Mouse (Mus musculus) granulocyte monocyte progenitor cell, adult 5-6 weeks (primary cell): ENCODE results near the gene Trpm8. TPM values are rescaled to one million over a fixed set of nuclear protein-coding genes. Genes with fewer than 3 reads are reported as not detected.

ENCODE experiments used
- ATAC-seq: replicated peaks from 2 replicates; pipeline ENCODE4 v1.8.0; 2016; ENCODE audit warnings: mild to moderate bottlenecking, moderate TSS enrichment, inconsistent platforms; ENCODE audit not compliant: poor library complexity, severe bottlenecking
- total RNA-seq, 2 experiments: library from RNA; stranded (forward) in 1 of 2; stranded (reverse) in 1 of 2; fragments of 200-712, 200-1000 nt in 1 of 2; fragments of >200 nt in 1 of 2; fragmentation: Nextera tagmentation in 1 of 2; gene quantifications; 2 replicates each; pipeline ENCODE4 v1.2.3; 2014 to 2017

Trpm8 gene
- total RNA-seq, 2 experiments from 2014 or later = not detected

DNA sequence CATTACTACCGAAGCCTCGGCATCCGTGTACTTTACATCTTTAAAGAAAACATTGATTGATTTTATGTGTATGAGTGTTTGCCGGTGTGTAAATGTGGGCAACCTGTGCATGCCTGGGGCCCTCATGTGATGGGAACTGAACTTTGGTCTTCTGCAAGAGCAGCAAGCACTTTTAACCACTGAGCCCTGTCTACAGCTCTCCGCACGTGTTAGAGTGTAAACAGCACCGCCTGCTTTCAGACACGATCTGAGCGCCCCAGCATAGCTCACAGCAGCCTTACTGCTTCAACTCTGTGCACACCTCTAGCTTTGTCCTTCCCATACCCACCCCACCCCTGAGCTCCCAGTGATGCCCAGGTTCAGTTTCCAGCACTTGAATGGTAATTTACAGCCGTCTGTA lies 144.6 kb downstream of the Trpm8 start:
- ATAC-seq = no peak

DNA sequence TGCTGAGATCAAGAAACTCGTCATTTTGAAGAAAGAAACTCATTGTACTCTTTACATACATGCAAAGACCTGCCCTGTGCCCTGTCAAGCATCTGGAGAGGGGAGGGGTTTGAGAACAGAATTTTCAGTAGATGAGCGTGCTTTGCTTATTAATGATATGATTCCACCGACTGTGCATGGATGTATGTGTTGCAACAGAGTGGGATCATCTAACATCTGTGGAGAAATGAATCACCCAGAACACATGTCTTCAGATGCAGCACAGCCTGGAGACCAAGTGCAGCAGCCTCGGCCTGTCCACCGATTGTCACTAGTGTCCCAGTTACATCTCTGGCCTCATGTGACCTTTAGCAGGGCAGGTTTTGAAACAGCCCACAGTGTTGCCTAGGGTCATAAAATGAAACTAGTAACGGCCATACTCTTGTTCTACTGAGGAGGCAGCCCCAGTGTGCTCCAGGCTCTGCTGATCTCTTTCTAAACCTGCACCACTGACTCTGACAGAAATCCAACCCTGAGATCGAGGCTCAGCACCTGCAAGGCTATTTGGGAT lies 145.5 kb downstream of the Trpm8 start:
- no peak for ATAC-seq

DNA sequence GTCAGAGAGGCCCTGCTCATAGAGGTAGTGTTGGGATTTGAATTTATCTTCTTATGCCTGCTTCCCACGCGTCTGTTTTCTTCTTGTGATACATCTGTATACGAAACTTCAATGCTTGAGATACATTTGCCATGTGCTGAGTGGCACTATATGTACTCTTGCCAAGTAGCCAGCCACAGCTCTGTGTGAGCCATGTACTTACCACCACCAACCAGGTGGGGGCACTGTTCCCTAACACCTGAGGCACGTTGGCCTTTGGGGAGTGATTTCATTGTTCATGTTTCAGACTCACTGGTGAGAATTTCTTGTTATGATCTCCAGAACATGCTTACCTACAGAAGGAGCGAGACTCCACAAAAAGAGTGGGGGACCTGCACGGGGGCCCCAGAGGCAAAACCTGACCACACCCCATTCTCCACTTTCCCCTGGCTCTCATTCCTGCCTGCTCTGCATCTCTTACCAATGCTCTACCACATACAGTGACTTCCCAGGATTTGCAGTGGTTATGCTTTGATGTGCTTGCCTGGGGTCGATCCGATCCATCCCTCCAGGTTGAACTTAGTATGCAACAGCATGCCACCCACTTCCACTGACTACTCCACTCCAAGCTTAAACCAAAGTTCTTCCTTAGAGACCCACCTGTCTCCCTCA lies 147.3 kb downstream of the Trpm8 start:
- ATAC-seq = peak; percentile 86

DNA sequence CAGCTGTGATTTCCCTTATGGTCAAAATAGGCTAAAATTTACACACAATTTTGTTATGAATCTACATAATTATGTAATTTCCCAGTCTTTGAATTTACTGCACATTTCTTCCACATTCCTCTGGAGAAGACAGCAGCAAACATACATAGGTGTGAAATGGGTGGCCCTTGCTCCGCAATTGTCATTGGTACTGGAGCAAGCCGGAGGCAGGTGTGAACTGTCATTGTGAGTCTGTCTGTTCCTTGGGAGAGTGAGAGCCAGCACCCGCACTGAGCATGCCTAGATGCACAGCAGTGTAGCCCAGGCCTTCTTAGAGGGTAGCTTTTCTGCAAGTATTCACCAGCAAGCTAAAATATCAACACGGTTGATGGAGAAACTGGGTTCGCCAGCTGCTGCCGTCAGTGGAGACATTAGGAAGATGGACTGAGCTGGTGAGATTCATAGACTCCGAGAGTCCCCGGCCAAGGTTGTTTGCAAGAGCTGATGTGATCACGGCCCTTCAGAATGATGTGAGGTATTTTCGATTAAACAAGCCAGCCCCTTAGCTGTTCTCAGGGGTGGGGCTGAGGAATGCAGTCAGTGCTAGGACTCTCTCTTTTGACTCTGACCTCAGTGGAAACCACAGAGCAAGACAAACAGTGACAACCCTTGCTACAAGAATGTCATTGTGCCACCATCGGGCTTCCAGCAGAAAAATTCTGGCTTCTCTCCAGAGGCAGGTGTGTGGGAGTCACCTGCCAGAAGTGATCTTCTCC lies 150.7 kb downstream of the Trpm8 start:
- ATAC-seq = no peak

DNA sequence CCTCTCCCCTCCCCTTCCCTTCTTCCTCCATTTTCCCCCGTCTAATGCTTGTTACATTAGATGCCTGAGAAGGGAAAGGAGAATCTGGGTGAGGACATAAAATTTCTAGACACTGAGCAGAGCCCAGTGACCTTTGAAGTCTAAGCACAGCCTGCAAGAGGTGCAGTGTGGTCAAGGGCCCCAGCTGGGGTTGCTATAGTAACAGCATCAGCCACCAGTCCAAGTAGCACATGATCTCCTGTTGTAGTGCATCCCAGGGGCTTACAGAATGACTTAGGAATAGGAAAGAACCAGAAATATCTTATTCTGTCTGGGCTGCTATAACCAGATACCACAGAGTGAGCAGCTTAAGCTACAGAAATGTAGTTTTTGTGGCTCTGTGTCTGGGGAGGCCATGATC lies 152.0 kb downstream of the Trpm8 start:
- ATAC-seq = no peak

DNA sequence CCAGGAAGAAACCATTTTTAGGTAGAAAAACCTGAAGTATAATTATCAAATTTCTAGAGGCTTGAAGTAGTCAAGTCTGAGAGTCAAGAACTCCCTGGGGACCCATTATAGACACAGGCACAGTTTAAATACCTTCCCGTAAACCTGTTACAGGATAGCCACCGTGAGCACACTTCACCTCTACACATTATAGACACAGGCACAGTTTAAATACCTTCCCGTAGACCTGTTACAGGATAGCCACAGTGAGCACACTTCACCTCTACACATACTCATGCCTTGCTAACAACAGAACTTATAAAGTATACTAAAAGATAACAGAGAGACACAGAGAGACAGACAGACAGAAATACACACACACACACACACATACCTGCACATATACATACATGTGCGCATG lies 153.8 kb downstream of the Trpm8 start:
- no peak for ATAC-seq

DNA sequence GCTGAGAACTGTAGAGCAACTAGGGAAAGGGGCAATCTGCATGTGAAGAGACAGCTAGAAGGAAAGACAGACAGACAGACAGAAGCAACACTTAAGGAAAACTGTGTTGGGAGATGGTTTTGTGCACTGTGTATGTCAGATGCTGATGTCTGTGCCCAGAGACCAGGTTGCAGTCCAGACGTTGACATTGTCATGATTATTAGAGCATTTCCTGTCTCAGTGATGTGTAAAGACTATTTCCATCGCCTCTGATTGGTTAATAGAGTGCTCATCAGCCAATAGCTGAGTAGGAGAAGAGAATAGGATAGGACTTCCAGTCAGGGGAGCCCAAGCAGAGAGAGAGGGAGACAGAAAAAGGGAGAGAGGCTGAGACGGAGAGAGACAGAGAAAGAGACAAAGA lies 155.1 kb downstream of the Trpm8 start:
- ATAC-seq = no peak

DNA sequence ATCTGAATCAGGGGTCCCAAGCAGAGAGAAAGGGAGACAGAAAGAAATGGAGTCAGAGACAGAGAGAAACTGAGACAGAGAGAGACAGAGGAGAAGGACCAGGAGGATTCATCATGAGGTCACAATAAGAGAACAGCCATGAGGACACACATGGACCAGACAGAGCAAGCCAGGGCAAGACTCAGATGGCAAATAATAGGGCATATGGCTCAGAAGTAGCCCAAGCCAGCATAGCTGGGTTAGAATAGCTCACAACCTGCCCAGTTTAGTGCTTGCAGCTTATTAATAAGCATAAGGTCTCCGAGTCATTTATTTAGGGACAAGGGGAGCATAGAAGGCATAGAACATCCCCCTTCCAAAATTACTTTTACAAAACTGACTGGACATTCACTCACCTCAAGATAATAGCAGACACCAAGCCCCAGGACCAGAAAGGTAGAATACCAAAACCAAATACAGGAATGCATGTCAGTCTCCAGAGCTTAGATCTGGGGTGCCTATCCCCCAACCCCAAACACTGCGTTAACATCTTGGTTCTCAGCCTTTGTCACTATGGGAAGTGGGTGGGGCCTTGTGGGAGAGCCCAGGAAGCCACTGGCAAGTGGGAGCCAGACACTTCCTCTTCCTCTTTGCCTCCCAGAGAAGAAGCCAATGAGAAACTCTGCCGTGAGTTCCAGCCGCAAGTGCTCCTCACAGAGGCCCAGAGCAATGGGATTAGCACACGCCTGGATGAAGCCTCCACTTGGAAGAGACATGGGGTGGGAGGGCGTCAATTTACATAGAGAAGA lies 155.8 kb downstream of the Trpm8 start:
- peak; percentile 100 for ATAC-seq

DNA sequence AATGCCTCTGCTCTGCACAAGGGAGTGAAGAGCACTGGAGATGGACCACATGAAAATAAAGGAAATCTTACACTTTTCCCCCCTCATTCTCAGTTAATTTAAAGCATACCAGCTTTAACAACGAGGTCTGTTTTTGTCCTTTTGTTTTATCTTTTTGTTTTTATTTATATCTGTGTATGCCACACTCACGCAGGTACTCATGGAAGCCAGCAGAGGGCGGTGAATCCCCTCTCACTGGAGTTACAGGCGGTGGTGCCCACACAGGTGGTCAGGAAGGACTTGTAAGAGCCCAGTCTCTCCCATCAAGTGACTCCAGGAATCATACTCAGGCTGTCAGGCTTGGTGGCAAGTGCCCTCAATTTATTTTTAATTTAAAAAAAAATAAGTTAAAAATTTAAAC lies 156.6 kb downstream of the Trpm8 start:
- no peak for ATAC-seq

DNA sequence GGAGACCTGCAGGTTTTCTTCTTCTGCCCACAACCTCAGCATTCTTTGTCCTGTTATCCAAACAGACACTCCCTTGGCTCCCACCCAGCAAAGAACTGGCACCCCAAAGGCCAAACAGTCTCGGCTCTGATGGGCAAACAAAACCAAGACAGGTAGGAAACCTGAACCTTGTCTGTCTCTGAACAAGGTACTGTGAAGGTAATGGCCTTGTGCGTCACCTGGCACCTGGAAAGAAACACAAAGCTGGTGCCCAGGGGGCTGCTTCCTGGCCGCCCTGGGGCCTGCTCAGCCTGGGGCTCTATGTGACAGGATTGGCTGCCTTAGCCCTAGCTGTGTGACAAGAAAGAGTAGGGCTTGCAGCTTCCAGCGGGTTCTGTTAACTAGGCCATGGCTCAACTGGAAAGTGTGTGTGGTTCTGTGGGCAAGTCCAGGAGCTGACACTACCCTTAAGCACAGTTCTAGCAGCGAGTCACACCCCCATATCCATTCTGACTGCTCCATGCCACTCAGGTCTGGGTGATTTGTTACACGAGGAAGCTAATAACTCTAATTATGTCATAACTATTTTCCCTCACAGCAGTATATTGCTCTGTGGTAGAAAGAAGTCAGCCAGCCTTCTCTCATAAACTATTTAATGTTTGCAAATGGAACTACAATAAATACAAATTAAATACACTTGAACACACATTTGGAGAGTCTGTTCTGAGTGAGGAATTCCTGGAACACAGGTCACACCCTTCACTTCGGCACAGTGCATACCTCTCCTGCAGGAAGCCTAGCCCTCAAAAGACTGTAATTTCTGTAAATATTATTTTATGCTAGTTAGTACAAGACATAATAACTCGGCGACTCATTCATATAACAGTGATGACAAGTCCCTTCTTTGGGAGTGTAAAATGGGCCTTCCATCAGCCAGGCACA lies 160.0 kb downstream of the Trpm8 start:
- ATAC-seq = no peak

Other genes with a start within 250 kb of the Trpm8 start
- not detected in 2 replicates for gene Ugt1a10, start 222.3 kb upstream of the Trpm8 start, total RNA-seq (2014; fragmentation: Nextera tagmentation)
- gene Ugt1a10, start 222.3 kb upstream of the Trpm8 start, total RNA-seq (2017) = not detected in 2 replicates
- gene Ugt1a9, start 206.9 kb upstream of the Trpm8 start, total RNA-seq (2014; fragmentation: Nextera tagmentation) = not detected in 2 replicates
- gene Ugt1a9, start 206.9 kb upstream of the Trpm8 start, total RNA-seq (2017) = not detected in 2 replicates
- not detected in 2 replicates for gene Ugt1a8, start 189.8 kb upstream of the Trpm8 start, total RNA-seq (2014; fragmentation: Nextera tagmentation)
- gene Ugt1a8, start 189.8 kb upstream of the Trpm8 start, total RNA-seq (2017) = not detected in 2 replicates
- gene Ugt1a7c, start 182.6 kb upstream of the Trpm8 start, total RNA-seq (2014; fragmentation: Nextera tagmentation) = 25.2 and 25.5 TPM in 2 replicates
- gene Ugt1a7c, start 182.6 kb upstream of the Trpm8 start, total RNA-seq (2017) = 49.7 and 55.1 TPM in 2 replicates
- 0.88 and 1.3 TPM in 2 replicates for gene Ugt1a6b, start 174.4 kb upstream of the Trpm8 start, total RNA-seq (2014; fragmentation: Nextera tagmentation)
- gene Ugt1a6b, start 174.4 kb upstream of the Trpm8 start, total RNA-seq (2017) = 1.5 and 1.6 TPM in 2 replicates
- 9.2 TPM in 2 replicates for gene Ugt1a6a, start 142.9 kb upstream of the Trpm8 start, total RNA-seq (2014; fragmentation: Nextera tagmentation)
- 2.3 and 2.6 TPM in 2 replicates for gene Ugt1a6a, start 142.9 kb upstream of the Trpm8 start, total RNA-seq (2017)
- 1.4 and 7.4 TPM in 2 replicates for gene Ugt1a5, start 111.6 kb upstream of the Trpm8 start, total RNA-seq (2014; fragmentation: Nextera tagmentation)
- gene Ugt1a5, start 111.6 kb upstream of the Trpm8 start, total RNA-seq (2017) = 0.98 and 0.99 TPM in 2 replicates
- 1.2 and 2.5 TPM in 2 replicates for gene Ugt1a2, start 77.1 kb upstream of the Trpm8 start, total RNA-seq (2014; fragmentation: Nextera tagmentation)
- gene Ugt1a2, start 77.1 kb upstream of the Trpm8 start, total RNA-seq (2017) = not detected in 2 replicates
- gene Dnajb3, start 71.9 kb upstream of the Trpm8 start, total RNA-seq (2014; fragmentation: Nextera tagmentation) = not detected in 2 replicates
- gene Dnajb3, start 71.9 kb upstream of the Trpm8 start, total RNA-seq (2017) = 1.1 TPM in 1 of 2 replicates, not detected in the other
- gene Ugt1a1, start 65.7 kb upstream of the Trpm8 start, total RNA-seq (2014; fragmentation: Nextera tagmentation) = 0.83 and 1.2 TPM in 2 replicates
- gene Ugt1a1, start 65.7 kb upstream of the Trpm8 start, total RNA-seq (2017) = 0.72 TPM in 1 of 2 replicates, not detected in the other
- gene Mroh2a, start 50.7 kb upstream of the Trpm8 start, total RNA-seq (2014; fragmentation: Nextera tagmentation) = 0.34 TPM in 1 of 2 replicates, not detected in the other
- 0.10 and 0.13 TPM in 2 replicates for gene Mroh2a, start 50.7 kb upstream of the Trpm8 start, total RNA-seq (2017)
- 116 and 136 TPM in 2 replicates for gene Hjurp, start within 50 bp of the Trpm8 start, total RNA-seq (2014; fragmentation: Nextera tagmentation)
- gene Hjurp, start within 50 bp of the Trpm8 start, total RNA-seq (2017) = 142 and 147 TPM in 2 replicates
- not detected in 2 replicates for gene Spp2, start 129.3 kb downstream of the Trpm8 start, total RNA-seq (2014; fragmentation: Nextera tagmentation)
- gene Spp2, start 129.3 kb downstream of the Trpm8 start, total RNA-seq (2017) = not detected in 2 replicates
- 2.4 and 3.1 TPM in 2 replicates for gene Glrp1, start 232.4 kb downstream of the Trpm8 start, total RNA-seq (2014; fragmentation: Nextera tagmentation)
- 0.77 and 3.8 TPM in 2 replicates for gene Glrp1, start 232.4 kb downstream of the Trpm8 start, total RNA-seq (2017)